Mouse (Mus musculus): ENCODE results near the gene Man1a2.

DNA sequence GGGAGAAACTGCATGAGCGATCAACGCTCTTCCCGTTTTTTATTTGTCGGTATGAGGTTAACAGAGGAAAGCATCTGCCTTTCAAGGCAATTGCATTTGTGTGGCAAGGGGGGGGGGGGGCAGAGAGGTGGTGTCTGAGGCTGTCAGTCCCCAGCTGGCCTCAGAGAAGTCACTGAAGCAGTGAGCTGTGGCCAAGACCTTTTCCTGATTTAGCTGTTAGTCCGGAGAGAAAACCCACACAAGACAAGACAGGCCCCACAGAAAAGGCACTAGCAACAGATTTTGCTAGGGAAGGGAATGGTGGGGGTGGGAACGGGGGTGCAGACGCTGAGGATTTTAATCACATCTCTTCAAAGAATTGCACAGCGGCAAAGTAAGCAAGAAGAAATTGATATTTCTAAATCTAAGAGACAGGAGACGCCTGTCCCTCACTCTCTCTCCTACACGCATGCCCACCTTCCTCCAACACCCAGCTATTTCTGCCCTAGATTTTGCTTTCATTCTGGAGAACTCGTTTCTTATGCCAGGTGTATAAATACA is 19.9 kb upstream of the Man1a2 start:
- TF ChIP-seq CTCF (IDR thresholded peaks at IDR 0.05; ENCODE audit: extremely low read depth, insufficient read depth, low read length) (no peak), POLR2A (IDR thresholded peaks at IDR 0.05; ENCODE audit: extremely low read depth, insufficient read depth, low read length) (no peak)

Measured in cortical plate, adult 2 months (tissue).